Mouse (Mus musculus) inflammation-experienced regulatory T-cells, adult 16 weeks (primary cell): ENCODE results near the gene Krtap31-1. TPM values are rescaled to one million over a fixed set of nuclear protein-coding genes. Genes with fewer than 3 reads are reported as not detected.

Experiments used
- polyA plus RNA-seq: library from polyadenylated mRNA; unstranded; fragments of 100-300 nt; shearing (Covaris generic); gene quantifications from one replicate; pipeline ENCODE4 v1.2.1, GENCODE M21; 2017

The Krtap31-1 gene
- not detected for polyA plus RNA-seq

GRCm38 (mm10) chr11:99907620-99908019 is at the start of gene Krtap31-1:
Krtap31-1 (plus strand) TSS chr11:99907920.

GRCm38 (mm10) chr11:99864176-99864575 is 43.5 kb upstream of the Krtap31-1 start, which contains the start of gene Gm11559:
Gm11559 (plus strand) TSS chr11:99864476.

GRCm38 (mm10) chr11:99873089-99873488 is 34.6 kb upstream of the Krtap31-1 start, which contains the start of gene Krtap9-1:
Krtap9-1 (plus strand) TSS chr11:99873389.

GRCm38 (mm10) chr11:99878887-99879286 is 28.8 kb upstream of the Krtap31-1 start, which contains the start of gene Gm11567:
Gm11567 (plus strand) TSS chr11:99879187.

GRCm38 (mm10) chr11:99914451-99914850 is 6.7 kb downstream of the Krtap31-1 start, which contains the start of gene Gm11565:
Gm11565 (plus strand) TSS chr11:99914751.

GRCm38 (mm10) chr11:99935991-99936390 is 28.3 kb downstream of the Krtap31-1 start, which contains the start of gene Krtap31-2:
Krtap31-2 (plus strand) TSS chr11:99936291.

GRCm38 (mm10) chr11:99948175-99948574 is 40.5 kb downstream of the Krtap31-1 start, which contains the start of gene Krtap9-5:
Krtap9-5 (plus strand) TSS chr11:99948475.

Other genes with a start within 250 kb of the Krtap31-1 start
- not detected for gene Gm11563, start 249.0 kb upstream of the Krtap31-1 start, polyA plus RNA-seq
- gene Krtap4-6, start 242.0 kb upstream of the Krtap31-1 start, polyA plus RNA-seq, result not detected
- gene Gm14190, start 217.2 kb upstream of the Krtap31-1 start, polyA plus RNA-seq, result not detected
- gene Gm14180, start 173.6 kb upstream of the Krtap31-1 start, polyA plus RNA-seq, result not detected
- gene Gm11595, start 135.0 kb upstream of the Krtap31-1 start, polyA plus RNA-seq, result not detected
- gene Krtap4-8, start 127.2 kb upstream of the Krtap31-1 start, polyA plus RNA-seq, result not detected
- gene Krtap4-9, start 122.7 kb upstream of the Krtap31-1 start, polyA plus RNA-seq, result not detected
- gene Gm11596, start 114.5 kb upstream of the Krtap31-1 start, polyA plus RNA-seq, result not detected
- gene Gm11569, start 109.0 kb upstream of the Krtap31-1 start, polyA plus RNA-seq, result not detected
- not detected for gene Gm11554, start 103.5 kb upstream of the Krtap31-1 start, polyA plus RNA-seq
- gene Krtap4-13, start 98.0 kb upstream of the Krtap31-1 start, polyA plus RNA-seq, result not detected
- gene Gm11564, start 92.3 kb upstream of the Krtap31-1 start, polyA plus RNA-seq, result not detected
- gene 2300003K06Rik, start 69.9 kb upstream of the Krtap31-1 start, polyA plus RNA-seq, result not detected
- gene Krtap4-16, start 56.3 kb upstream of the Krtap31-1 start, polyA plus RNA-seq, result not detected
- gene Gm11568, start 50.0 kb upstream of the Krtap31-1 start, polyA plus RNA-seq, result not detected
- not detected for gene Gm11559, start 43.4 kb upstream of the Krtap31-1 start, polyA plus RNA-seq
- gene Krtap9-1, start 34.5 kb upstream of the Krtap31-1 start, polyA plus RNA-seq, result not detected
- gene Gm11567, start 28.7 kb upstream of the Krtap31-1 start, polyA plus RNA-seq, result not detected
- gene Gm11565, start 6.8 kb downstream of the Krtap31-1 start, polyA plus RNA-seq, result not detected
- not detected for gene Krtap31-2, start 28.4 kb downstream of the Krtap31-1 start, polyA plus RNA-seq
- not detected for gene Krtap9-5, start 40.6 kb downstream of the Krtap31-1 start, polyA plus RNA-seq
- not detected for gene Krtap29-1, start 71.1 kb downstream of the Krtap31-1 start, polyA plus RNA-seq
- gene Krtap16-1, start 78.7 kb downstream of the Krtap31-1 start, polyA plus RNA-seq, result not detected
- gene Krtap17-1, start 86.1 kb downstream of the Krtap31-1 start, polyA plus RNA-seq, result not detected
- gene Krt33a, start 108.3 kb downstream of the Krtap31-1 start, polyA plus RNA-seq, result not detected
- gene Krt33b, start 121.9 kb downstream of the Krtap31-1 start, polyA plus RNA-seq, result not detected
- gene Krt34, start 133.6 kb downstream of the Krtap31-1 start, polyA plus RNA-seq, result not detected
- not detected for gene Krt31, start 142.6 kb downstream of the Krtap31-1 start, polyA plus RNA-seq
- gene Krt32, start 180.3 kb downstream of the Krtap31-1 start, polyA plus RNA-seq, result not detected
- gene Krt35, start 188.3 kb downstream of the Krtap31-1 start, polyA plus RNA-seq, result not detected
- not detected for gene Krt36, start 197.7 kb downstream of the Krtap31-1 start, polyA plus RNA-seq
- not detected for gene Krt13, start 213.6 kb downstream of the Krtap31-1 start, polyA plus RNA-seq
- not detected for gene Krt15, start 228.0 kb downstream of the Krtap31-1 start, polyA plus RNA-seq
- not detected for gene Krt19, start 240.7 kb downstream of the Krtap31-1 start, polyA plus RNA-seq